ENCODE assay signal across 22 mouse cellular contexts in the genomic region with DNA sequence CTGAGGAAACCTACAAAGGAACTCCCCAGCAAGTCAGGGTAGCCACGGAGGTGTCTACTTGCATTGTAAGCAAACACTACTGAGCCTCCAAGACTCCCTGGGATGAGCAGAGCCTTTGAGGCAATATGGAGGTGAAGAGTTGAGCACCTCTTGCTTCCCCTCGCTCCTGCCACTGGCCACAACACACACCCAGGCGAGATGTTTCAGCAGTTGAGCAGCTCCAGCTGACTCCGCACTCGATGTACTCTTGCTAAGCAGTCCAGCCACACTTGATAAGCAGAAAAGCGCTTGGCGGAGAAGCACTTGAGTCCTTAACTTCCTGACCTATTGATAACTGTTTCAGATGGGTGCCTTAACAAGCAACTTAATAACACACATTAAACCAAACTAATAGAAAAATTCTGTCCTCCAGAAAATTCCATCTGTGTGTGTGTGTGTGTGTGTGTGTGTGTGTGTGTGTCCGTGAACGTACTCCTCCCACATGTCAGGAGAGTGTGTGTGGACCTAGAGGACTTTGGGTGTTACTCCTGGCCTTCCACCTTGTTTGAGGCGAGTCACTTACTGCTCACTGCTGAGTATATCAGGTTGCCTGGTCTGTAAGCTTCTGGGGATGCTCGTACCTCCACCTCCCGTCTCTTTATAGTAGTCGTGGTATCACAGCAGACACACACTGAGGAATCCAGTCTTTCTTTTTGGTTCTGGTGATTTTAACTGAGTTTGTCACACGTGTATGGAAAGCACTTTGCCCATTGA. TPM values are rescaled to one million over a fixed set of nuclear protein-coding genes. Genes with fewer than 3 reads are reported as not detected.
A peak's percentile ranks its signal among the peaks of the same experiment; 100 is the strongest.
DNase-seq lines count a peak whose midpoint lies in the region; ATAC-seq lines count a peak whose summit lies in the region.
"Had no signal": no experiment of that assay in that cellular context is flagged by ENCODE, and none has a peak within 500 bp of the region (broad histone marks: within the 10 kb centered on the region; RNA-seq: fewer than 3 reads in every experiment).

No protein-coding gene starts in this region.

- H3K27me3 ChIP-seq in heart, embryonic 13.5 days (replicated peaks) = peaks cover 58% of the 10 kb centered on the region
- peaks cover 7% of the 10 kb centered on the region; the same call in 1 of the 2 replicates for H3K27me3 ChIP-seq in liver, embryonic 12.5 days (replicated peaks)
- H3K27me3 ChIP-seq in hindbrain, embryonic 11.5 days (ENCODE audit: control insufficient read depth, insufficient read depth, low read length) = no peaks in the 10 kb centered on the region
- H3K27me3 ChIP-seq: embryonic facial prominence, embryonic 15.5 days; intestine, embryonic 15.5 days had no signal

- no peaks in the 10 kb centered on the region for H3K9me3 ChIP-seq in heart, embryonic 13.5 days
- no peaks in the 10 kb centered on the region for H3K9me3 ChIP-seq in liver, embryonic 12.5 days (replicated peaks)
- H3K9me3 ChIP-seq in hindbrain, embryonic 11.5 days (ENCODE audit: control insufficient read depth, low read length) = no peaks in the 10 kb centered on the region
- H3K9me3 ChIP-seq: embryonic facial prominence, embryonic 15.5 days; forebrain, embryonic 12.5 days; heart, embryonic 15.5 days; intestine, embryonic 15.5 days; midbrain, embryonic 13.5 days had no signal

- no peak for DNase-seq in heart, adult 8-10 months (ENCODE audit: low spot score)
- DNase-seq in cerebellum, postnatal 4 days (ENCODE audit: low spot score in 2 of 2) = no peak
- no peak for DNase-seq in hindbrain, embryonic 11.5 days (ENCODE audit: low spot score)
- no peak for DNase-seq in right cerebral cortex, postnatal 25 days
- DNase-seq: adrenal gland, postnatal 14 days; cerebellum, adult 8-10 months; gastrocnemius, postnatal 36 days; left cerebral cortex, postnatal 4 days; lung, adult 18-20 months; lung, postnatal 10 days had no signal

- H3K27ac ChIP-seq in heart, embryonic 13.5 days (replicated peaks) = no peak overlapping the region
- H3K27ac ChIP-seq in liver, embryonic 12.5 days = peak overlapping the region; percentile 76
- no peak overlapping the region for H3K27ac ChIP-seq in hindbrain, embryonic 11.5 days (ENCODE audit: low read depth, low read length)
- H3K27ac ChIP-seq: embryonic facial prominence, embryonic 15.5 days; forebrain, embryonic 12.5 days; heart, embryonic 15.5 days; intestine, embryonic 15.5 days; midbrain, embryonic 13.5 days; stomach, postnatal 0 days had no signal

- H3K4me3 ChIP-seq in heart, embryonic 13.5 days = no peak overlapping the region
- H3K4me3 ChIP-seq in liver, embryonic 12.5 days = 0 out of 2 replicates have a peak overlapping the region, but pooled peaks have one; percentile 2
- H3K4me3 ChIP-seq in hindbrain, embryonic 11.5 days (ENCODE audit: low read depth, low read length) = no peak overlapping the region
- H3K4me3 ChIP-seq: embryonic facial prominence, embryonic 15.5 days; forebrain, embryonic 12.5 days; heart, embryonic 15.5 days; intestine, embryonic 15.5 days; midbrain, embryonic 13.5 days had no signal

- peak overlapping the region; percentile 29; the same call in 1 of the 2 replicates for H3K4me2 ChIP-seq in heart, embryonic 13.5 days
- peak overlapping the region; percentile 43 for H3K4me2 ChIP-seq in liver, embryonic 12.5 days
- H3K4me2 ChIP-seq in hindbrain, embryonic 11.5 days (replicated peaks; ENCODE audit: low read depth, low read length) = no peak overlapping the region
- H3K4me2 ChIP-seq: embryonic facial prominence, embryonic 15.5 days; forebrain, embryonic 12.5 days; heart, embryonic 15.5 days; intestine, embryonic 15.5 days; midbrain, embryonic 13.5 days had no signal

- no peaks in the 10 kb centered on the region for H3K36me3 ChIP-seq in heart, embryonic 13.5 days
- no peaks in the 10 kb centered on the region for H3K36me3 ChIP-seq in liver, embryonic 12.5 days
- no peaks in the 10 kb centered on the region for H3K36me3 ChIP-seq in hindbrain, embryonic 11.5 days (ENCODE audit: control insufficient read depth, insufficient read depth, low read length)
- H3K36me3 ChIP-seq: embryonic facial prominence, embryonic 15.5 days; forebrain, embryonic 12.5 days; heart, embryonic 15.5 days; intestine, embryonic 15.5 days; midbrain, embryonic 13.5 days had no signal

- peaks cover 26% of the 10 kb centered on the region for H3K4me1 ChIP-seq in heart, embryonic 13.5 days
- peaks cover 95% of the 10 kb centered on the region for H3K4me1 ChIP-seq in liver, embryonic 12.5 days
- H3K4me1 ChIP-seq in hindbrain, embryonic 11.5 days (replicated peaks; ENCODE audit: control insufficient read depth, insufficient read depth, low read length) = no peaks in the 10 kb centered on the region
- H3K4me1 ChIP-seq: embryonic facial prominence, embryonic 15.5 days; intestine, embryonic 15.5 days had no signal

- ATAC-seq in heart, embryonic 13.5 days (ENCODE audit: extremely low read depth, insufficient number of reproducible peaks, low FRiP score, low TSS enrichment) = no peak
- peak; percentile 60 for ATAC-seq in erythroid progenitor cell, adult 5-6 weeks (replicated peaks; ENCODE audit: low FRiP score, poor library complexity, severe bottlenecking)
- peak; percentile 30; the same call in 1 of the 2 replicates for ATAC-seq in liver, embryonic 12.5 days
- peak; percentile 32; the same call in 1 of the 2 replicates for ATAC-seq in megakaryocyte progenitor cell, adult 5-6 weeks (replicated peaks; ENCODE audit: poor library complexity)
- ATAC-seq in hindbrain, embryonic 11.5 days (ENCODE audit: low FRiP score) = no peak
- ATAC-seq: activated CD4-positive, CD25-positive, alpha-beta regulatory T cell, adult 4 months; hindbrain, embryonic 16.5 days; intestine, embryonic 15.5 days; midbrain, embryonic 13.5 days had no signal

- no peak overlapping the region for H3K9ac ChIP-seq in heart, embryonic 13.5 days
- H3K9ac ChIP-seq in liver, embryonic 12.5 days = peak overlapping the region; percentile 40
- H3K9ac ChIP-seq in hindbrain, embryonic 11.5 days (ENCODE audit: low read depth, low read length) = no peak overlapping the region
- H3K9ac ChIP-seq: embryonic facial prominence, embryonic 15.5 days; forebrain, embryonic 12.5 days; heart, embryonic 15.5 days; intestine, embryonic 15.5 days; midbrain, embryonic 13.5 days had no signal

- 36% methylated on average over 14 of the region's 14 CpGs for WGBS in heart, embryonic 13.5 days
- WGBS in liver, embryonic 12.5 days (ENCODE audit: insufficient replicate concordance) = 37% methylated on average over 14 of the region's 14 CpGs
- WGBS in hindbrain, embryonic 11.5 days = 77% methylated on average over 14 of the region's 14 CpGs

RNA-seq across cellular contexts. Expression of a gene that starts 11.4 kb away (rescaled TPM):
- 6.4 and 7.0 TPM in 2 replicates for polyA plus RNA-seq in heart, embryonic 13.5 days (2015; fragmentation: Nextera tagmentation; extraction: Ambion mirVana)
- 10 to 100 TPM; 21.7 to 23.3 (median 23.0) TPM for total RNA-seq in heart, adult 8-10 months (2022)
- 41.8 and 55.3 TPM in 2 replicates for total RNA-seq in erythroid progenitor cell, adult 5-6 weeks (2015; ENCODE audit: low replicate concordance)
- 51.1 and 56.0 TPM in 2 replicates for total RNA-seq in erythroid progenitor cell, adult 5-6 weeks (2017; ENCODE audit: low replicate concordance)
- polyA plus RNA-seq in liver, embryonic 12.5 days (2016; fragmentation: Nextera tagmentation; extraction: Ambion mirVana) = 9.1 and 9.7 TPM in 2 replicates
- total RNA-seq in megakaryocyte progenitor cell, adult 5-6 weeks (2015) = 62.5 and 69.7 TPM in 2 replicates
- total RNA-seq in megakaryocyte progenitor cell, adult 5-6 weeks (2017) = 46.7 and 49.0 TPM in 2 replicates
- polyA plus RNA-seq in hindbrain, embryonic 11.5 days (2014; fragmentation: Nextera tagmentation; extraction: Ambion mirVana) = 14.1 and 18.2 TPM in 2 replicates

RNA-seq across cellular contexts. Expression of a gene that starts 34.9 kb away (rescaled TPM):
- polyA plus RNA-seq in heart, embryonic 13.5 days (2015; fragmentation: Nextera tagmentation; extraction: Ambion mirVana) = 6.1 and 14.4 TPM in 2 replicates
- total RNA-seq in heart, adult 8-10 months (2022) = 100 to 1,000 TPM; 215 to 326 (median 253) TPM
- 168 and 202 TPM in 2 replicates for total RNA-seq in erythroid progenitor cell, adult 5-6 weeks (2015; ENCODE audit: low replicate concordance)
- 155 and 186 TPM in 2 replicates for total RNA-seq in erythroid progenitor cell, adult 5-6 weeks (2017; ENCODE audit: low replicate concordance)
- polyA plus RNA-seq in liver, embryonic 12.5 days (2016; fragmentation: Nextera tagmentation; extraction: Ambion mirVana) = 8.7 and 15.2 TPM in 2 replicates
- 1,076 and 1,152 TPM in 2 replicates for total RNA-seq in megakaryocyte progenitor cell, adult 5-6 weeks (2015)
- 820 and 1,286 TPM in 2 replicates for total RNA-seq in megakaryocyte progenitor cell, adult 5-6 weeks (2017)
- polyA plus RNA-seq in hindbrain, embryonic 11.5 days (2014; fragmentation: Nextera tagmentation; extraction: Ambion mirVana) = 14.9 and 16.3 TPM in 2 replicates

Comparison
In these comparisons a context has a peak if more than half of its experiments do, and no peak if none do; other contexts are left out.
1. ATAC-seq: peak in erythroid progenitor cell, adult 5-6 weeks (single experiment), liver, embryonic 12.5 days (single experiment) and megakaryocyte progenitor cell, adult 5-6 weeks (single experiment); none in heart, embryonic 13.5 days (single experiment) and hindbrain, embryonic 11.5 days (single experiment).